Mouse (Mus musculus): ENCODE data around the gene Bglap3. TPM values are rescaled to one million over a fixed set of nuclear protein-coding genes. Genes with fewer than 3 reads are reported as not detected.
"Not testable (repeated sequence)": the region's sequence is repeated elsewhere in the genome, so short reads cannot be mapped to it uniquely, and the experiment has no call there.

The Bglap3 gene
- polyA plus RNA-seq, 1 experiment from 2014 or later = 0.24 TPM

DNA sequence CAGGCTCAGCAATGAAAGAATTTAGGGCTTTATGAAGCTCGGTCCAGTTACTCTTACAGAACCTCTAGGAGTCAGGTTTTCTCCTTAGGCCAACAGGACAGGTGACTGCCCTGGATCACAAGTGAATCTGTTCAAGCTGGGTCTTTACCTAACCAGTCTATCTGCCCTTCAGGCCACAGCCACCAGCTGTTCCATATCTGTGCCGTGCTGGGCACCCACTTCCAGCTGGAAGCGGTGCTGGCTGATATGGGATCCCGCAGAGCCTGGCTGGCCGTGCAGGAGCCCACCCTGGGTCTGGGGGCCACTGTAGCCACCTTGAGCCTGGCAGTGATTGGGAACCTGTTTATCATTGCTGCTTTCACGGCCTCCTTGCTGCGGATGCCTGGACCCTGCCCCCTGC lies 5.0 kb downstream of the Bglap3 start:
- peaks cover 16% of the 10 kb centered on the region for H3K9me3 ChIP-seq
- WGBS = 55% methylated on average over 3 of the region's 7 CpGs

GRCm38 (mm10) chr3:88366830-88367428 lies 5.6 kb downstream of the Bglap3 start:
- 6% methylated on average over 22 of the region's 22 CpGs for WGBS
- Histone ChIP-seq H3K9me3 (peaks cover 16% of the 10 kb centered on the region), H3K4me3 (peak overlapping the region; percentile 40), H3K36me3 (replicated peaks) (peaks cover 12% of the 10 kb centered on the region), H3K27ac (peak overlapping the region; percentile 48; the same call in 1 of the 2 replicates), H3K27me3 (ENCODE audit: poor library complexity, severe bottlenecking) (peaks cover 41% of the 10 kb centered on the region), H3K4me1 (peaks cover 33% of the 10 kb centered on the region)
- DNase-seq (ENCODE audit: extremely low spot score, low spot score) = not testable (repeated sequence)

More for the DNA sequence above, 5.0 kb downstream of the Bglap3 start:
- DNase-seq (ENCODE audit: extremely low spot score, low spot score); H3K27ac ChIP-seq; H3K36me3 ChIP-seq (replicated peaks); H3K4me3 ChIP-seq: not testable (repeated sequence)
- Histone ChIP-seq H3K27me3 (ENCODE audit: poor library complexity, severe bottlenecking) (peaks cover 41% of the 10 kb centered on the region), H3K4me1 (peaks cover 33% of the 10 kb centered on the region)

DNA sequence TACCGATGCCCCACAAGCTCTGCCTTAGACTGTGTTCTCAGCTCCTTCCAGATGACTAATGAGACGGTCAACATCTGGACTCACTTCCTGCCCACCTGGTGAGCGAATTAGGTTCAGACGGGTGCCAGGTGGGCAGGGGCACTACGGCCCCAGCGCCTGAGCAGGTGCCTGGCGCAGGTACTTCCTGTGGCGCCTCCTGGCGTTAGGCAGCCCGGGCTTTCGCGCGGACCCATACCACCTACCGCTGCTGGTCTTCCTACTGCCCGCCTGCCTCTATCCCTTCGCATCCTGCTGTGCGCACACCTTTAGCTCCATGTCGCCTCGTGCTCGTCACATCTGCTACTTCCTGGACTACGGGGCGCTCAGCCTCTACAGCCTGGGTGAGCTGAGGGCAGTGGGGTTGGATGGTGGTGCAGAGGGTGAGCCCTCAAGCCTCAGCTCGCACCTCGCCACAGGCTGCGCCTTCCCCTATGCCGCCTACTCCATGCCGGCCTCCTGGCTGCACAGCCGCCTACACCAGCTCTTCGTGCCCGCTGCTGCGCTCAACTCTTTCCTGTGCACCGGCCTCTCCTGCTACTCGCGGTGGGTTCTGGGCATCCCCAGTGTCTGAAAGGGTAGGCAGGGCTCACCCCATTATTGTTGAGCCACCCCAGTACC lies 6.7 kb downstream of the Bglap3 start:
- H3K27me3 ChIP-seq (ENCODE audit: poor library complexity, severe bottlenecking) = peaks cover 41% of the 10 kb centered on the region
- no peak overlapping the region for H3K4me3 ChIP-seq
- H3K36me3 ChIP-seq (replicated peaks) = peaks cover 23% of the 10 kb centered on the region
- 40% methylated on average over 34 of the region's 34 CpGs for whole genome bisulfite sequencing
- peaks cover 44% of the 10 kb centered on the region for H3K4me1 ChIP-seq
- DNase-seq (ENCODE audit: extremely low spot score, low spot score) = no peak
- H3K9me3 ChIP-seq = peaks cover 13% of the 10 kb centered on the region
- no peak overlapping the region for H3K27ac ChIP-seq

DNA sequence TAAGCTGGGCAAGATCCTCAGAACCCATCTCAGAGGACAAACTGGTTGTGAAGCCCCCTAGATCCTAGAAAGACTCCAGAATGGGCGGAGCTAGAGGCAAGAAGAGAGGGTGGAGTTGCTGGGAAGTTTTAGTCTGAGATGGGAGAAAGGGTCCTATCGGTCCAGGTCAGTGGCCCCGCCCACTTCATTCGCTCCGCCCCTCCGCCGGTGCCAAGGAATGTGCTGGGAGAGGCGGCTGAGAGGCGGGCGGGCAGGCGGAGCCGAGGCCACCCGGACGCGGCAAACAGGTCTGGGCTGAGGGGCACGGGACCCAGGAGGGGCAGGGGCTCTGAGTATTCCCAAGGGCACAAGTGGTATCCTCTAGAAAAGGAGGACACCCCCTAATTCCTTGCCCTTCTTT lies 8.2 kb downstream of the Bglap3 start, which contains the start of gene Paqr6:
Gene Paqr6, plus strand, starts transcription at position 248 of the 400 bp plus-strand sequence.
- Histone ChIP-seq H3K36me3 (replicated peaks) (peaks cover 38% of the 10 kb centered on the region), H3K27ac (peak within 1 kb of the TSS; percentile 40; the same call in 1 of the 2 replicates), H3K27me3 (ENCODE audit: poor library complexity, severe bottlenecking) (peaks cover 41% of the 10 kb centered on the region), H3K4me1 (peaks cover 44% of the 10 kb centered on the region), H3K4me3 (peak within 1 kb of the TSS; percentile 31), H3K9me3 (no peaks in the 10 kb centered on the region)
- peak; percentile 56 for DNase-seq (ENCODE audit: extremely low spot score, low spot score)
- under 1% methylated on average over 16 of the region's 16 CpGs for WGBS

- 72% methylated on average over 4 of the region's 4 CpGs for WGBS
- Histone ChIP-seq H3K36me3 (replicated peaks) (peaks cover 45% of the 10 kb centered on the region), H3K4me3 (0 out of 2 replicates have a peak overlapping the region, but pooled peaks have one; percentile 31), H3K4me1 (peaks cover 44% of the 10 kb centered on the region), H3K9me3 (no peaks in the 10 kb centered on the region), H3K27me3 (ENCODE audit: poor library complexity, severe bottlenecking) (peaks cover 41% of the 10 kb centered on the region), H3K27ac (0 out of 2 replicates have a peak overlapping the region, but pooled peaks have one; percentile 11)
- no peak for DNase-seq (ENCODE audit: extremely low spot score, low spot score)
These were observed 8.8 kb downstream of the Bglap3 start for GRCm38 (mm10) chr3:88363700-88364099.

GRCm38 (mm10) chr3:88361612-88362313 lies 10.8 kb downstream of the Bglap3 start:
- Histone ChIP-seq H3K36me3 (replicated peaks) (peaks cover 64% of the 10 kb centered on the region), H3K9me3 (no peaks in the 10 kb centered on the region), H3K4me1 (peaks cover 39% of the 10 kb centered on the region), H3K27ac (no peak overlapping the region), H3K27me3 (ENCODE audit: poor library complexity, severe bottlenecking) (peaks cover 32% of the 10 kb centered on the region), H3K4me3 (no peak overlapping the region)
- no peak for DNase-seq (ENCODE audit: extremely low spot score, low spot score)
- 95% methylated on average over 2 of the region's 2 CpGs for WGBS

DNA sequence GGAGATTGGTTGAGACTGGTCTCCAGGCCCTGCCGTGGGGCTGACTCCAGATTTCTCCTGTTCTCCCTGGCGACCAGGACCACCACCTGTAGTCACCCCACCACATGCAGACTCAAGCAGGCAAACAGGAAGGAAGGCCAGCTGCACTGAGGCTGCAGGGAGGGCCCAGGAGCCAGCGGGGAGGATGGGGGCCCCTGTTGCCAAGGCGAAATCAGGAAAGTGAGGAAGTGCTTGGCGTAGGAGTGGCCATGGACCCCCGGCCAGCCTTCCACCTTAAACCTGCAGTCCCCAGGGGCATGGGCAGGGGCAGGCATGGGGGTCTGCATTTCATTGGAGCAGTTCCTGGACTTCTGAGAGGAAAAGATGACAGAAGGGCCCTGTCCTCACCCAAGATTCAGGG lies 11.4 kb downstream of the Bglap3 start:
- H3K9me3 ChIP-seq = no peaks in the 10 kb centered on the region
- H3K4me3 ChIP-seq = no peak overlapping the region
- peaks cover 25% of the 10 kb centered on the region for H3K27me3 ChIP-seq (ENCODE audit: poor library complexity, severe bottlenecking)
- no peak overlapping the region for H3K27ac ChIP-seq
- DNase-seq (ENCODE audit: extremely low spot score, low spot score) = no peak
- H3K4me1 ChIP-seq = peaks cover 35% of the 10 kb centered on the region
- peaks cover 71% of the 10 kb centered on the region for H3K36me3 ChIP-seq (replicated peaks)
- WGBS = 90% methylated on average over 6 of the region's 6 CpGs

GRCm38 (mm10) chr3:88359989-88360388 lies 12.6 kb downstream of the Bglap3 start:
- 75% methylated on average over 3 of the region's 3 CpGs for WGBS
- Histone ChIP-seq H3K4me1 (peaks cover 29% of the 10 kb centered on the region), H3K27ac (peak overlapping the region; percentile 32; the same call in 1 of the 2 replicates), H3K9me3 (no peaks in the 10 kb centered on the region), H3K4me3 (no peak overlapping the region), H3K27me3 (ENCODE audit: poor library complexity, severe bottlenecking) (peaks cover 14% of the 10 kb centered on the region), H3K36me3 (replicated peaks) (peaks cover 82% of the 10 kb centered on the region)
- no peak for DNase-seq (ENCODE audit: extremely low spot score, low spot score)

GRCm38 (mm10) chr3:88359584-88359983 lies 13.0 kb downstream of the Bglap3 start:
- Histone ChIP-seq H3K9me3 (no peaks in the 10 kb centered on the region), H3K4me1 (peaks cover 25% of the 10 kb centered on the region), H3K27ac (peak overlapping the region; percentile 32; the same call in 1 of the 2 replicates), H3K27me3 (ENCODE audit: poor library complexity, severe bottlenecking) (peaks cover 10% of the 10 kb centered on the region), H3K36me3 (replicated peaks) (peaks cover 86% of the 10 kb centered on the region), H3K4me3 (no peak overlapping the region)
- WGBS = 82% methylated on average over 5 of the region's 5 CpGs
- no peak for DNase-seq (ENCODE audit: extremely low spot score, low spot score)

DNA sequence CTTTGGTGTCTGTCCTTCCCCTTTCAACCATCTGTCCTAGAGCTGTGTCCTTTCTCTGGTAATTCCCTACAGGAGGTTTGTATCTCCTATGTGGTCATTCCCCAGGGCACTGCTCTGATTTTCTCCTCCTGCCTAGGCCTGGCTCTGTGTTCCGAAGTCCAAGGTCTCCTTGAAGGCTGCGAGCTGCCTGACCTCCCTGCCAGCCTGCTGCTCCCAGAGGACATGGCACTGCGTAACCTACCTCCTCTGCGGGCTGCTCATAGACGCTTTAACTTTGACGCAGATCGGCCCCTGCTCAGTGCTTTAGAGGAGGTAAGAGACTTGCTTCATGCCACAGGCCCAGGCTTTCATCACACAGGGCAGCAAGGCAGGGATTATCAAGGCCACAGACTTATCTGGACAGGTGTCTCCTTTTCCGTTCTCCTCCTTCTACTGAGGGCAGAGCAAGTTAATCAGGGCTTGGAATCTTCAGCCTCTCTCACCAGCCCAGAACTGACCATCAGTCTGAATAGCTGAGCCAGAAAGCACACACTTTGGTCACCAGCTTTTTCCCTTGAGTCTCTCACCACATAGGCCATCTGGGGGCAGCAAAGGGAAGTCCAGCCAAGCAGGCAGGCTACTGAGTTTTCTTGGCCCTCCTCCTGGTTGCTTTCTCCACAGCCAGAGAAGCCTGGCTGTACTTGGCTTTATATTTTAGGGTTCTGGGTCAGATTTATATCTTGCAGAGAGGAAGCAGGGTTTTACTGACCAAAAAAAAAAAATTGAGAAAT lies 18.0 kb downstream of the Bglap3 start:
- no peak for DNase-seq (ENCODE audit: extremely low spot score, low spot score)
- Histone ChIP-seq H3K4me1 (no peaks in the 10 kb centered on the region), H3K27me3 (ENCODE audit: poor library complexity, severe bottlenecking) (no peaks in the 10 kb centered on the region), H3K36me3 (replicated peaks) (peaks cover 100% of the 10 kb centered on the region), H3K9me3 (no peaks in the 10 kb centered on the region), H3K27ac (no peak overlapping the region), H3K4me3 (no peak overlapping the region)
- 93% methylated on average over 8 of the region's 8 CpGs for WGBS

DNA sequence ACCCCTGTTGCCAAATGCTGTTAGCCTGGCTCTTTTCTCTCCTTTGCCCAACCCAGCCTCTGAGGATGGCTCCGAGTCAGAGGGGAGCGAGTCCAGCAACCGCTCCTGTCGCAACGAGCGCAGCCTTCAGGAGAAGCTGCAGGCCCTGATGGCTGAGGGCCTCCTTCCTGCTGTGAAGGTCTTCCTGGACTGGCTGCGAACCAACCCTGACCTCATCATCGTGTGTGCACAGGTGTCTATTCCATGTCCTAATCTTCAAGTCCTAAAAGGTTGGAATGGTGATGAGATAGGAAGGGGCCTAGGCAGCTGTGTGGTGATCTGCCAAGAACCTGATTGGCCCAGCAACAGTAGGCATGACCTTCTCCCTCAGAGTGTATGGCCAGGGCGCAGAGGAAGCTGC lies 19.6 kb downstream of the Bglap3 start:
- Histone ChIP-seq H3K4me1 (no peaks in the 10 kb centered on the region), H3K27me3 (ENCODE audit: poor library complexity, severe bottlenecking) (no peaks in the 10 kb centered on the region), H3K36me3 (replicated peaks) (peaks cover 100% of the 10 kb centered on the region), H3K27ac (no peak overlapping the region), H3K9me3 (no peaks in the 10 kb centered on the region), H3K4me3 (no peak overlapping the region)
- WGBS = 94% methylated on average over 9 of the region's 9 CpGs
- no peak for DNase-seq (ENCODE audit: extremely low spot score, low spot score)

DNA sequence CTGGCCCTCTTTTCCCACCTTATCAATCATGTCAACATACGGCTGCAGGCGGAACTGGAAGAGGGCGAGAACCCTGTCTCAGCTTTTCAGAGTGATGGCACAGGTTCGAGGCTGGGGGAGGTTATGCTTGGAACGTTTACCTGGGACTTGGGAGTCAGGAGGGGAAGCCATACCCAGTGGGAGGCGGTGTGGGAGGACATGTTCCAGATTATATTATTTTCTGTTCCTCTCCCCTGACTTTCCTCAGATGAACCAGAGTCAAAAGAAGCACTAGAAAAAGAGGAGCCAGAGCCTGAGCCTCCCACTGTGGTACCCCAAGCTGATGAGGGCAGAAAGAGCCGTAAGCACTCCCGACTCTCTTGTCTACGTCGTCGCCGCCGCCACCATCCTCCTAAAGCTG lies 21.8 kb downstream of the Bglap3 start:
- no peak for DNase-seq (ENCODE audit: extremely low spot score, low spot score)
- WGBS = 95% methylated on average over 13 of the region's 13 CpGs
- Histone ChIP-seq H3K27me3 (ENCODE audit: poor library complexity, severe bottlenecking) (no peaks in the 10 kb centered on the region), H3K9me3 (no peaks in the 10 kb centered on the region), H3K4me3 (no peak overlapping the region), H3K36me3 (replicated peaks) (peaks cover 100% of the 10 kb centered on the region), H3K4me1 (no peaks in the 10 kb centered on the region), H3K27ac (no peak overlapping the region)
